Mouse (Mus musculus) limb, embryonic 13.5 days (tissue): ENCODE data around the gene Nsl1. TPM values are rescaled to one million over a fixed set of nuclear protein-coding genes. Genes with fewer than 3 reads are reported as not detected.

Experiments used
- ATAC-seq: fragments of 200-750 bp; cut with Nextera tagmentation; 2 replicates; pipeline ENCODE4 v1.8.0; 2017; ENCODE audit warnings: low read depth, moderate number of reproducible peaks, moderate TSS enrichment; ENCODE audit not compliant: low FRiP score
- H3K27ac ChIP-seq: fragments of 300-500 bp; sonication (generic); 2 replicates; pipeline ENCODE4 v1.5.1; 2015; ENCODE audit warnings: inconsistent platforms, mild to moderate bottlenecking, moderate library complexity
- H3K27me3 ChIP-seq: fragments of 300-500 bp; sonication (generic); 2 replicates; pipeline ENCODE4 v1.6.1; 2015; ENCODE audit warnings: mild to moderate bottlenecking, inconsistent platforms
- H3K36me3 ChIP-seq: fragments of 300-500 bp; sonication (generic); 2 replicates; pipeline ENCODE4 v1.6.1; 2015; ENCODE audit warnings: inconsistent platforms, mild to moderate bottlenecking, moderate library complexity
- H3K4me1 ChIP-seq: fragments of 300-500 bp; sonication (generic); 2 replicates; pipeline ENCODE4 v1.6.1; 2015; ENCODE audit warnings: inconsistent platforms
- H3K4me2 ChIP-seq: fragments of 300-500 bp; sonication (generic); replicated peaks from 2 replicates; pipeline ENCODE4 v1.6.1; 2015; ENCODE audit warnings: inconsistent platforms, mild to moderate bottlenecking, moderate library complexity
- H3K4me3 ChIP-seq: fragments of 300-500 bp; sonication (generic); 2 replicates; pipeline ENCODE4 v1.5.1; 2015; ENCODE audit warnings: moderate library complexity, mild to moderate bottlenecking, inconsistent platforms
- H3K9ac ChIP-seq: fragments of 300-500 bp; sonication (generic); 2 replicates; pipeline ENCODE4 v1.6.1; 2015; ENCODE audit warnings: mild to moderate bottlenecking, inconsistent platforms
- H3K9me3 ChIP-seq: fragments of 300-500 bp; sonication (generic); 2 replicates; pipeline ENCODE4 v1.6.1; 2016; ENCODE audit warnings: inconsistent platforms
- WGBS: fragments of 180-500 bp; shearing (Covaris S2); methylation state at CpG from one replicate; pipeline ENCODE4 v1.1.7; 2015; 5-methylcytosine and 5-hydroxymethylcytosine counted together
- polyA plus RNA-seq: library from polyadenylated mRNA; unstranded; fragments of >200 nt; fragmentation: Nextera tagmentation; extraction: Ambion mirVana; gene quantifications from 2 replicates; pipeline ENCODE4 v1.2.1, GENCODE M21; 2015

The Nsl1 gene
- polyA plus RNA-seq, 1 experiment from 2014 or later, result 24.2 TPM

GRCm38 (mm10) chr1:191062241-191062780 lies 501 bp upstream of the Nsl1 start:
- Histone ChIP-seq H3K27ac (peak overlapping the region; percentile 69), H3K9me3 (no peaks in the 10 kb centered on the region), H3K4me3 (peak overlapping the region; percentile 86), H3K4me2 (peak overlapping the region; percentile 87), H3K9ac (peak overlapping the region; percentile 89), H3K4me1 (peaks cover 20% of the 10 kb centered on the region), H3K27me3 (no peaks in the 10 kb centered on the region), H3K36me3 (peaks cover 20% of the 10 kb centered on the region)
- WGBS, result 2% methylated on average over 15 of the region's 15 CpGs
- ATAC-seq, result peak; percentile 21

DNA sequence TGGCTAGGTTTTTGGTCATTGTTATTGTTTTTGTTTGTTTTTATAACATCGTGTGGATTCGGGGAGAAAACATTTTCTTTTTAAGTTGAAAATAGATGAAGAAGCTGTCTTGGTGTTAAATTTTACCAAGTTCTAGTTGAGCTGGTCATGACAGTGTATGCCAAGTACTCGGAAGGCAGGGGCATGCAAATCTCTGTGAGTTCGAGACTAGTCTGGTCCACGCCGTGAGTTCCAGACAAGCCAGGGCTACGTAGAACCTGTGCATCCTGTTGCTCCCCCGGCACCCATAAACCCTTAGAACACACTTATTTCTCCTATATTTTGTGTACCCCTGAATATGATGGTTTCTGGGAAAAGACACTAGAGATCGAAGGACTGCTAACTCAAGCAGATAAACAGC lies 888 bp downstream of the Nsl1 start:
- peaks cover 20% of the 10 kb centered on the region for H3K4me1 ChIP-seq
- H3K27me3 ChIP-seq, result no peaks in the 10 kb centered on the region
- peak overlapping the region; percentile 86 for H3K4me3 ChIP-seq
- WGBS, result 56% methylated on average over 9 of the region's 9 CpGs
- no peaks in the 10 kb centered on the region for H3K9me3 ChIP-seq
- H3K36me3 ChIP-seq, result peaks cover 31% of the 10 kb centered on the region
- H3K27ac ChIP-seq, result no peak overlapping the region
- H3K9ac ChIP-seq, result peak overlapping the region; percentile 89
- ATAC-seq, result no peak
- H3K4me2 ChIP-seq, result peak overlapping the region; percentile 87

DNA sequence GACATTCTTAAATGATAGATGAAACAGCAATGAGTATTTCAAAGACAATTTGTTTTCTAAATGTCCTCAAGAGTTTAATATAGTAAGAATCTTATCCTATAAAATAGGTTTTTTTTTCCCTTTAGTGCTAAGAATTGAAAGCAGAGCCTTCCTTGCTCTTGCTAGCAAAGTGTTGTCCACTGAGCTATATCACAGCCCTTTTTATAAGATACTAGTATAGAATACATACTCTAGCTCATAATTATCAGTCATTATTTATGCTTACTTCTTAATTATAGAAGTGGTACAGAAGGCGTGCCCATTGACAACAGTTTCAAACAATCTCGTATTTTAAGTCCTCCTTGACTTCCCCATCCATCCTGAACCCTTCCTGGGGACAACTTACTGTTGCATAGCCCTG lies 1.7 kb downstream of the Nsl1 start:
- Histone ChIP-seq H3K27me3 (no peaks in the 10 kb centered on the region), H3K4me2 (no peak overlapping the region), H3K9me3 (no peaks in the 10 kb centered on the region), H3K4me3 (no peak overlapping the region), H3K36me3 (peaks cover 39% of the 10 kb centered on the region), H3K27ac (no peak overlapping the region), H3K4me1 (peaks cover 20% of the 10 kb centered on the region), H3K9ac (no peak overlapping the region)
- 85% methylated on average over 2 of the region's 2 CpGs for WGBS
- ATAC-seq, result no peak

GRCm38 (mm10) chr1:191065188-191065587 lies 2.4 kb downstream of the Nsl1 start:
- Histone ChIP-seq H3K9ac (no peak overlapping the region), H3K27me3 (no peaks in the 10 kb centered on the region), H3K27ac (no peak overlapping the region), H3K4me1 (peaks cover 20% of the 10 kb centered on the region), H3K9me3 (no peaks in the 10 kb centered on the region), H3K4me3 (no peak overlapping the region), H3K36me3 (peaks cover 46% of the 10 kb centered on the region), H3K4me2 (no peak overlapping the region)
- WGBS, result 70% methylated on average over 4 of the region's 4 CpGs
- ATAC-seq, result no peak

- Histone ChIP-seq H3K9ac (no peak overlapping the region), H3K4me1 (peaks cover 13% of the 10 kb centered on the region), H3K4me2 (no peak overlapping the region), H3K27ac (no peak overlapping the region), H3K9me3 (no peaks in the 10 kb centered on the region), H3K4me3 (no peak overlapping the region), H3K27me3 (no peaks in the 10 kb centered on the region), H3K36me3 (peaks cover 76% of the 10 kb centered on the region)
- 87% methylated on average over 5 of the region's 5 CpGs for WGBS
- ATAC-seq, result no peak
Observed at GRCm38 (mm10) chr1:191068377-191068776, 5.6 kb downstream of the Nsl1 start.

- H3K4me1 ChIP-seq, result no peaks in the 10 kb centered on the region
- H3K27me3 ChIP-seq, result no peaks in the 10 kb centered on the region
- 89% methylated on average over 4 of the region's 4 CpGs for WGBS
- H3K4me3 ChIP-seq, result no peak overlapping the region
- peaks cover 89% of the 10 kb centered on the region for H3K36me3 ChIP-seq
- H3K9me3 ChIP-seq, result no peaks in the 10 kb centered on the region
- ATAC-seq, result no peak
- H3K9ac ChIP-seq, result no peak overlapping the region
- H3K4me2 ChIP-seq, result no peak overlapping the region
- H3K27ac ChIP-seq, result no peak overlapping the region
Observed at GRCm38 (mm10) chr1:191070259-191070658, 7.4 kb downstream of the Nsl1 start.

DNA sequence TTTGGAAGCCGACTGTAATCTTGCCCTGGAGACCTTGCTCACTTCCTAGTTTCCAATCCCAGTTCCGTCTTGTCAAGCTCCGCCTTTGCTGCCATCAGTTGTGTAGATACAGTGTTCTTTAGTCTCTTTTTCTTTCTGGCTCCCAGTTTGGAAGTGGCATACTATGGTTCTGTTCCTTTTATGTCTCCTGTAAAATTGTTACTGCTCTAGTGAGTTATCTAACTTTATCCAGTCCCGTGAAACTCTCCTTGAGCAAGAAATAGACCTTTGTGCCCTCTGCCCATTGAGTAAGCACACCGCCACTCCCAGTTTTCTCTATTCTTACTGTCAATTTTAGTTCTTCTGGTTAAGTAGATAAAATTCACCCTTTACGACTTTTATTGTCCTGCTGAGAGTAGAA lies 8.8 kb downstream of the Nsl1 start:
- WGBS, result 89% methylated on average over 6 of the region's 6 CpGs
- no peak for ATAC-seq

DNA sequence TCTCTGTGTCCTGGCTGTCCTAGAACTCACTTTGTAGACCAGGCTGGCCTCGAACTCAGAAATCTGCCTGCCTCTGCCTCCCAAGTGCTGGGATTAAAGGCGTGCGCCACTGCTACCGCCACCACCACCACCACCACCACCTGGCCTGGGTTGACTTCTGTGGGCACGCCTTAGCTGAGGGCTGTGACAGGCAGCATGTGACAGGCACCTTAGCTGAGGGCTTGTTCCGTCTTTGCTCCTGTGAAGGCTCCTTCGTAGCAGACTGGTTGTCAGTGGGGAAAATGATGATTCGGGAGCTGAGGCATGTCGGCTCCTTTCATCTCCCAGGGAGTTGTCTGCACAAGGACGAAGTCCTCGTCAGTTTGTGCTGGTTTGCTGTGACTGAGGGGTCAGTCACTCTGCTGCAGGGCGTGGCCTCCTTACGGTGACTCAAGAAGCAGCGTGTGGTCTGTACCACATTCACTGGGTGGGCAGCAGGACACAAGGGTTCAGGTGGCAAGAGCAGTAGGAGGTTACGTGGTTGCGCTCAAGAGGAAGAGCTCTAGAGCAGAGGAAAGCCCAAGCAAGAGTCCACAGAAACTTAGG lies 9.6 kb downstream of the Nsl1 start:
- H3K36me3 ChIP-seq, result peaks cover 85% of the 10 kb centered on the region

More for the DNA sequence above, 8.8 kb downstream of the Nsl1 start:
- Histone ChIP-seq H3K9ac (no peak overlapping the region), H3K9me3 (no peaks in the 10 kb centered on the region), H3K27me3 (no peaks in the 10 kb centered on the region), H3K4me2 (no peak overlapping the region), H3K36me3 (peaks cover 83% of the 10 kb centered on the region), H3K4me1 (no peaks in the 10 kb centered on the region), H3K27ac (no peak overlapping the region), H3K4me3 (no peak overlapping the region)

DNA sequence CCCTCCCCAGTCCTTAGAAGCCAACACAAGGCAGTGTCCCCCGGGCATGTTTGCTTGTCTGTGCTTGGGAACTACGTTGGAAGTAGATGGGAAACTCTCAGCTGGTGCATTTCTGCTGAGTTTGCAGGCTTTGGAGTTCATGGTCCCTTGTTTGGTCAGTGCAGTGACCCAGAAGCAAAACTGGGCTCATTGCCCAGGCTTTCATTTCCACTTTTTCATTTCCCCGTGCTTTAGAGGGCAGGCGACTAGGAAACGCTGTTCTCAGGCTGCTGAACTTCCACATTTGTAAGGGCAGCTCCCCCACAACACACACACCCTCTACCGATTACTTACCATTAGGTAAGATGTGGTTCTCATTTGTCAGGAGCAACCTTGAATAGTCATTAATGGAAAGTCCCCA lies 10.2 kb downstream of the Nsl1 start:
- no peak overlapping the region for H3K27ac ChIP-seq
- no peak overlapping the region for H3K4me3 ChIP-seq
- WGBS, result 85% methylated on average over 6 of the region's 6 CpGs
- H3K36me3 ChIP-seq, result peaks cover 87% of the 10 kb centered on the region
- H3K27me3 ChIP-seq, result no peaks in the 10 kb centered on the region
- H3K4me2 ChIP-seq, result no peak overlapping the region
- H3K9me3 ChIP-seq, result no peaks in the 10 kb centered on the region
- ATAC-seq, result no peak
- H3K9ac ChIP-seq, result no peak overlapping the region
- no peaks in the 10 kb centered on the region for H3K4me1 ChIP-seq

More for the DNA sequence above, 9.6 kb downstream of the Nsl1 start:
- no peaks in the 10 kb centered on the region for H3K4me1 ChIP-seq
- no peaks in the 10 kb centered on the region for H3K9me3 ChIP-seq
- no peak overlapping the region for H3K9ac ChIP-seq
- H3K27me3 ChIP-seq, result no peaks in the 10 kb centered on the region
- ATAC-seq, result no peak
- no peak overlapping the region for H3K4me2 ChIP-seq
- H3K27ac ChIP-seq, result no peak overlapping the region
- H3K4me3 ChIP-seq, result no peak overlapping the region
- WGBS, result 94% methylated on average over 16 of the region's 16 CpGs

- Histone ChIP-seq H3K9ac (no peak overlapping the region), H3K27ac (no peak overlapping the region), H3K36me3 (peaks cover 87% of the 10 kb centered on the region), H3K9me3 (no peaks in the 10 kb centered on the region), H3K27me3 (no peaks in the 10 kb centered on the region), H3K4me1 (no peaks in the 10 kb centered on the region), H3K4me2 (no peak overlapping the region), H3K4me3 (no peak overlapping the region)
- WGBS, result 88% methylated on average over 4 of the region's 4 CpGs
- ATAC-seq, result no peak
Observed at GRCm38 (mm10) chr1:191073486-191073885, 10.7 kb downstream of the Nsl1 start.

DNA sequence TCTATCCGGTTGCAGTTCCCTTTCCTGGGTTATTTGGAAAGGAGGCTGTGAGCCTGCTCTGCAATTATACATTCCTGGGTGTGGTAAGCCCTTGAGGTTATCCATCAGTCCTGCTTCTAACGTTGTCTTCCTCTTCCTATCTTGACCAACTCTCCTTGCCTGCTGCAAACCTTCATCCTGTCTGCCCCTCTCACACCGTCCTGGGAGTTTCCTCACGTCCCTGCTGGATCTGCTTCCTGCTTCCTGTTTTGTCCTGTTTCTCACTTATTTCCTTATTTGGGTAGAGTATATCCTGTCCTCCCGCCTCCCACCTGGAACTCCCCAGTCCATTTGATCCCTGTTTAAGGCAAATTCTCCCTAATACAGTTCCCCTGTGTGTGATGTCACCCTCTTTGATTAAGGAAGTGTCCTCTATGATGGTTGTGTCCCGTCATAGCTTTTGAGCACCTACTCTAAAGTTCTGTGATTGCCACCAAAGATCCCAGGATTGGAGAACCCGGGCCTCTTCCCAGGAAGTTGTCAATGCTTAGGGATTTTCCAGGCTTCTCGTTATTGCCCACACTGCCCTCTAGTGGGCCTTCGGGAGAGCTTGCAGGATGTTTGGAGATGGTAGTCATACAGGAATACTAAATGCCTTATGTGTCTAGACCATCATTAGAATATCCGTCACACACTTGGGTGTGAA lies 12.5 kb downstream of the Nsl1 start:
- Histone ChIP-seq H3K4me1 (no peaks in the 10 kb centered on the region), H3K27me3 (no peaks in the 10 kb centered on the region), H3K4me3 (no peak overlapping the region), H3K27ac (no peak overlapping the region), H3K9ac (no peak overlapping the region), H3K36me3 (peaks cover 84% of the 10 kb centered on the region), H3K4me2 (no peak overlapping the region), H3K9me3 (no peaks in the 10 kb centered on the region)
- no peak for ATAC-seq
- WGBS, result 59% methylated on average over 10 of the region's 10 CpGs

DNA sequence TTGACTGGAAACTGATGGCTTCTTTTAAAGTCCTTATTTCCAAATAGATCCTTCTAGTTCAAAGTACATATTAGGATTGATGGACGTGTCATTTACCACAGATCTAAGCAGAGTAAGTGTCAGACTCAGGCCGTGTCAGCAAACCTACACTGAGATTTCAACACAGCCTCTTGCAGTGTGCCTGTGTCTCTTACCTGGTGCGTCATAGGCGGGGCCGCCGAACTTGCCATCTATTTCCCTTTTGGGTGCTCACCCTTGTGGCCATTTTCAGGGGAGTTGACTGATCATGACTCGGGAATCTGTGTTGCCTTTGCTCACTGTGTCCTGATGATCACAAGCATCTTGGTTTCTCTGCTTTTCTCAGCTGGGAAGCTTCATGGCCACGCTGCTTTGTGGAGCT lies 20.4 kb downstream of the Nsl1 start:
- peaks cover 65% of the 10 kb centered on the region for H3K36me3 ChIP-seq
- no peak for ATAC-seq

More for the DNA sequence above, 20.4 kb downstream of the Nsl1 start:
- Histone ChIP-seq H3K27me3 (no peaks in the 10 kb centered on the region), H3K9me3 (no peaks in the 10 kb centered on the region), H3K9ac (no peak overlapping the region), H3K4me3 (no peak overlapping the region), H3K4me1 (no peaks in the 10 kb centered on the region), H3K4me2 (no peak overlapping the region), H3K27ac (no peak overlapping the region)
- 86% methylated on average over 8 of the region's 8 CpGs for WGBS
